Mouse (Mus musculus) heart, adult 2 months (tissue): Measurements from ENCODE around the gene Serping1.

ENCODE experiments used
- CTCF ChIP-seq: fragments of 200-600 bp; IDR thresholded peaks from 2 replicates; pipeline ENCODE4 v1.8.1; 2022; ENCODE audit warnings: antibody characterized with exemption, mild to moderate bottlenecking, moderate library complexity
- EP300 ChIP-seq: fragments of 200-500 bp; IDR thresholded peaks from 2 replicates; pipeline ENCODE4 v1.6.1; 2011; ENCODE audit warnings: low read depth, low read length, control low read depth; ENCODE audit not compliant: insufficient read depth

- TF ChIP-seq EP300 (no peak), CTCF (no peak)
Observed at GRCm38 (mm10) chr2:84788316-84788715, 13.1 kb upstream of the Serping1 start.
